Mouse (Mus musculus) limb, embryonic 11.5 days (tissue): ENCODE measurements at regions not wholly inside any gene's neighbourhood (a gene's known extent, or its start where the extent isn't known, plus 50 kb on each side); places are given as distances from the start of the nearest gene placed in this dataset.

Source experiments
- ATAC-seq: fragments of 200-750 bp; cut with Nextera tagmentation; 2 replicates; pipeline ENCODE4 v1.8.0; 2017; ENCODE audit warnings: low read depth; ENCODE audit not compliant: insufficient number of reproducible peaks, low FRiP score, low TSS enrichment
- DNase-seq: peaks from one replicate; pipeline ENCODE4 v3.0.0-alpha.2; 2015; ENCODE audit warnings: low spot score
- H3K27ac ChIP-seq: fragments of 300-500 bp; sonication (generic); replicated peaks from 2 replicates; pipeline ENCODE4 v1.5.1; 2014; ENCODE audit warnings: low read depth, mild to moderate bottlenecking, low read length
- H3K27me3 ChIP-seq: fragments of 300-500 bp; sonication (generic); 2 replicates; pipeline ENCODE4 v1.6.1; 2014; ENCODE audit warnings: mild to moderate bottlenecking, low read length, mixed read lengths; ENCODE audit not compliant: control insufficient read depth, insufficient read depth
- H3K36me3 ChIP-seq: fragments of 300-500 bp; sonication (generic); 2 replicates; pipeline ENCODE4 v1.6.1; 2014; ENCODE audit warnings: mild to moderate bottlenecking, low read length, moderate library complexity, mixed read lengths; ENCODE audit not compliant: control insufficient read depth, insufficient read depth
- H3K4me1 ChIP-seq: fragments of 300-500 bp; sonication (generic); 2 replicates; pipeline ENCODE4 v1.6.1; 2014; ENCODE audit warnings: low read length, mixed read lengths; ENCODE audit not compliant: control insufficient read depth, insufficient read depth
- H3K4me2 ChIP-seq: fragments of 300-500 bp; sonication (generic); 2 replicates; pipeline ENCODE4 v1.6.1; 2014; ENCODE audit warnings: low read depth, mild to moderate bottlenecking, moderate library complexity; ENCODE audit not compliant: severe bottlenecking
- H3K4me3 ChIP-seq: fragments of 300-500 bp; sonication (generic); 2 replicates; pipeline ENCODE4 v1.5.1; 2014; ENCODE audit warnings: low read depth, low read length
- H3K9ac ChIP-seq: fragments of 300-500 bp; sonication (generic); 2 replicates; pipeline ENCODE4 v1.6.1; 2014; ENCODE audit warnings: mild to moderate bottlenecking, low read length
- H3K9me3 ChIP-seq: fragments of 300-500 bp; sonication (generic); 2 replicates; pipeline ENCODE4 v1.6.1; 2016; ENCODE audit warnings: low read length; ENCODE audit not compliant: control insufficient read depth
- WGBS: fragments of 180-500 bp; shearing (Covaris S2); extraction: QIAGEN DNeasy Blood & Tissue Kit; methylation state at CpG from one replicate; pipeline ENCODE4 v1.1.7; 2014; 5-methylcytosine and 5-hydroxymethylcytosine counted together

GRCm38 (mm10) chr13:16706105-16706442 lies 694.4 kb downstream of the Inhba start:
- DNase-seq (no peak), ATAC-seq (no peak)
- H3K27ac ChIP-seq, result no peak overlapping the region
- H3K36me3 ChIP-seq, result no peaks in the 10 kb centered on the region
- no peaks in the 10 kb centered on the region for H3K4me1 ChIP-seq
- no peak overlapping the region for H3K4me2 ChIP-seq
- H3K4me3 ChIP-seq, result no peak overlapping the region
- no peaks in the 10 kb centered on the region for H3K27me3 ChIP-seq
- no peaks in the 10 kb centered on the region for H3K9me3 ChIP-seq
- no peak overlapping the region for H3K9ac ChIP-seq
- WGBS, result 49% methylated on average over 1 of the region's 1 CpGs

- no peak for ATAC-seq
- no peak overlapping the region for H3K4me3 ChIP-seq
- no peaks in the 10 kb centered on the region for H3K27me3 ChIP-seq
- no peak overlapping the region for H3K27ac ChIP-seq
- no peaks in the 10 kb centered on the region for H3K9me3 ChIP-seq
- no peak overlapping the region for H3K4me2 ChIP-seq
- 75% methylated on average over 5 of the region's 5 CpGs for WGBS
- H3K36me3 ChIP-seq, result no peaks in the 10 kb centered on the region
- H3K9ac ChIP-seq, result no peak overlapping the region
- DNase-seq, result no peak
- H3K4me1 ChIP-seq, result no peaks in the 10 kb centered on the region
Measured at GRCm38 (mm10) chr13:16715296-16715960, 703.8 kb downstream of the Inhba start.

- Histone ChIP-seq H3K36me3 (no peaks in the 10 kb centered on the region), H3K9me3 (no peaks in the 10 kb centered on the region), H3K4me2 (no peak overlapping the region), H3K9ac (no peak overlapping the region), H3K4me3 (no peak overlapping the region), H3K4me1 (no peaks in the 10 kb centered on the region), H3K27me3 (no peaks in the 10 kb centered on the region), H3K27ac (no peak overlapping the region)
- DNase-seq (no peak), ATAC-seq (no peak)
- WGBS, result 60% methylated on average over 6 of the region's 6 CpGs
Measured at GRCm38 (mm10) chr13:16716340-16716739, 704.7 kb downstream of the Inhba start.

- H3K4me3 ChIP-seq, result no peak overlapping the region
- H3K9me3 ChIP-seq, result no peaks in the 10 kb centered on the region
- H3K27me3 ChIP-seq, result no peaks in the 10 kb centered on the region
- no peak overlapping the region for H3K4me2 ChIP-seq
- H3K36me3 ChIP-seq, result no peaks in the 10 kb centered on the region
- no peak overlapping the region for H3K27ac ChIP-seq
- WGBS, result 84% methylated on average over 5 of the region's 5 CpGs
- H3K9ac ChIP-seq, result no peak overlapping the region
- DNase-seq (no peak), ATAC-seq (no peak)
- no peaks in the 10 kb centered on the region for H3K4me1 ChIP-seq
Measured at GRCm38 (mm10) chr13:16716796-16717749, 705.4 kb downstream of the Inhba start.

- Histone ChIP-seq H3K4me1 (no peaks in the 10 kb centered on the region), H3K4me2 (no peak overlapping the region), H3K9me3 (no peaks in the 10 kb centered on the region), H3K36me3 (no peaks in the 10 kb centered on the region), H3K9ac (no peak overlapping the region), H3K27ac (no peak overlapping the region), H3K27me3 (no peaks in the 10 kb centered on the region), H3K4me3 (no peak overlapping the region)
- DNase-seq (no peak), ATAC-seq (no peak)
- WGBS, result 86% methylated on average over 2 of the region's 2 CpGs
Measured at GRCm38 (mm10) chr13:16720090-16720489, 708.4 kb downstream of the Inhba start.

- DNase-seq, result no peak
- no peaks in the 10 kb centered on the region for H3K36me3 ChIP-seq
- H3K4me2 ChIP-seq, result no peak overlapping the region
- no peak overlapping the region for H3K4me3 ChIP-seq
- H3K27ac ChIP-seq, result no peak overlapping the region
- H3K9me3 ChIP-seq, result no peaks in the 10 kb centered on the region
- no peaks in the 10 kb centered on the region for H3K27me3 ChIP-seq
- no peak overlapping the region for H3K9ac ChIP-seq
- no peak for ATAC-seq
- H3K4me1 ChIP-seq, result no peaks in the 10 kb centered on the region
- 70% methylated on average over 5 of the region's 5 CpGs for WGBS
Measured at GRCm38 (mm10) chr13:16725350-16725749, 713.7 kb downstream of the Inhba start.

- no peak overlapping the region for H3K4me3 ChIP-seq
- no peaks in the 10 kb centered on the region for H3K9me3 ChIP-seq
- no peak overlapping the region for H3K9ac ChIP-seq
- no peaks in the 10 kb centered on the region for H3K36me3 ChIP-seq
- no peak for ATAC-seq
- H3K27me3 ChIP-seq, result no peaks in the 10 kb centered on the region
- H3K4me2 ChIP-seq, result no peak overlapping the region
- H3K4me1 ChIP-seq, result no peaks in the 10 kb centered on the region
- WGBS, result 81% methylated on average over 1 of the region's 1 CpGs
- H3K27ac ChIP-seq, result no peak overlapping the region
- DNase-seq, result no peak
Measured at GRCm38 (mm10) chr13:16738313-16738712, 726.7 kb downstream of the Inhba start.

- no peak overlapping the region for H3K4me3 ChIP-seq
- no peaks in the 10 kb centered on the region for H3K9me3 ChIP-seq
- no peaks in the 10 kb centered on the region for H3K27me3 ChIP-seq
- H3K4me2 ChIP-seq, result no peak overlapping the region
- no peak for DNase-seq
- no peaks in the 10 kb centered on the region for H3K36me3 ChIP-seq
- H3K27ac ChIP-seq, result no peak overlapping the region
- WGBS, result 86% methylated on average over 3 of the region's 3 CpGs
- ATAC-seq, result no peak
- no peaks in the 10 kb centered on the region for H3K4me1 ChIP-seq
- no peak overlapping the region for H3K9ac ChIP-seq
Measured at GRCm38 (mm10) chr13:16739563-16739962, 727.9 kb downstream of the Inhba start.
